Mouse (Mus musculus) limb, embryonic 10.5 days (tissue): Measurements from ENCODE around the gene Ptpro. TPM values are rescaled to one million over a fixed set of nuclear protein-coding genes. Genes with fewer than 3 reads are reported as not detected.

Experiments used
- DNase-seq: peaks from one replicate; pipeline ENCODE4 v3.0.0-alpha.2; 2017; ENCODE audit warnings: low spot score
- H3K27ac ChIP-seq: fragments of 300-500 bp; sonication (generic); 2 replicates; pipeline ENCODE4 v1.5.1; 2016; ENCODE audit warnings: mild to moderate bottlenecking
- H3K27me3 ChIP-seq: fragments of 300-500 bp; sonication (generic); 2 replicates; pipeline ENCODE4 v1.6.1; 2016; ENCODE audit warnings: low read depth, mild to moderate bottlenecking; ENCODE audit not compliant: poor library complexity, severe bottlenecking
- H3K36me3 ChIP-seq: fragments of 300-500 bp; sonication (generic); 2 replicates; pipeline ENCODE4 v1.6.1; 2016; ENCODE audit warnings: mild to moderate bottlenecking, moderate library complexity
- H3K4me1 ChIP-seq: fragments of 300-500 bp; sonication (generic); 2 replicates; pipeline ENCODE4 v1.6.1; 2016
- H3K4me3 ChIP-seq: fragments of 300-500 bp; sonication (generic); 2 replicates; pipeline ENCODE4 v1.5.1; 2016; ENCODE audit warnings: mild to moderate bottlenecking, moderate library complexity
- H3K9me3 ChIP-seq: fragments of 300-500 bp; sonication (generic); replicated peaks from 2 replicates; pipeline ENCODE4 v1.6.1; 2016; ENCODE audit warnings: mild to moderate bottlenecking
- WGBS: fragments of 180-500 bp; shearing (Covaris S2); methylation state at CpG from one replicate; pipeline ENCODE4 v1.1.7; 2016; 5-methylcytosine and 5-hydroxymethylcytosine counted together
- polyA plus RNA-seq: library from polyadenylated mRNA; unstranded; fragments of >200 nt; fragmentation: Nextera tagmentation; extraction: Ambion mirVana; gene quantifications from 2 replicates; pipeline ENCODE4 v1.2.1, GENCODE M21; 2016

Gene Ptpro
- 0.10 and 0.24 TPM in 2 replicates for polyA plus RNA-seq

DNA sequence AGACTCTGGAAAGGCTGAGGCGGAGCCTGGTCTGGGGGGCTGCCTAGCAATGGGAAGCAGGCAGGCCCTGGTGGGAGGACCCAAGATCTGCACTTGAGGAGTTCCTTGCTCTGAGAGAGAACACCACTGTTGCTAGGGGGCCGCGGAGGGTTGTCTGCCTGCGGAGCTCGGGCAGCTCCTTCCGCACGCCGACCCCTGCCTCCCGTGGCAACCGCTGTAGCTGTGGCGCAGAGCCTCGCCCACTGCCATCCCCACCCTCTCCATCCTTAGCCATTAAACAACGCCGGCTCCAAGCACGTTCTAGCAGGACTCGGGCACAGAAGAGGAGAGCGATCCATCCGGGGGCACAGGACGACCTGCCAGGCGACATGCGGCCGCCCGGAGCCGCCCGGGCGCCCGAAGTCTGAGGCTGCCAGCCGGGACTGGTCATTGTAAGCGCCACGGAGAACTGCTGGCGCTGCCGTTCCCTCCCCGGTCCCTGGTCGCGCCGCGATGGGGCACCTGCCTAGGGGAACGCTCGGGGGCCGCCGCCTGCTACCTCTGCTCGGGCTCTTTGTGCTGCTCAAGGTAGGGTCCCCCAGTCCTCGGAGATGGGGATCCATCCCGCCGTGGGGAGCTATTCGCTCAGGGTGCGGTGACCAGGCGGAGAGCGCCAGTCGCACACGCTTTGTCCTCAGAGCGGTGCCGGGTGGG lies at the start of gene Ptpro:
TSS of gene Ptpro (plus strand) at position 126 of the 693 bp plus-strand sequence.
- Histone ChIP-seq H3K4me1 (peaks cover 11% of the 10 kb centered on the region), H3K27ac (no peak within 1 kb of the TSS), H3K4me3 (peak within 1 kb of the TSS; percentile 48), H3K36me3 (no peaks in the 10 kb centered on the region), H3K9me3 (no peaks in the 10 kb centered on the region), H3K27me3 (peaks cover 47% of the 10 kb centered on the region)
- WGBS = under 1% methylated on average over 53 of the region's 53 CpGs
- DNase-seq = peak; percentile 58

DNA sequence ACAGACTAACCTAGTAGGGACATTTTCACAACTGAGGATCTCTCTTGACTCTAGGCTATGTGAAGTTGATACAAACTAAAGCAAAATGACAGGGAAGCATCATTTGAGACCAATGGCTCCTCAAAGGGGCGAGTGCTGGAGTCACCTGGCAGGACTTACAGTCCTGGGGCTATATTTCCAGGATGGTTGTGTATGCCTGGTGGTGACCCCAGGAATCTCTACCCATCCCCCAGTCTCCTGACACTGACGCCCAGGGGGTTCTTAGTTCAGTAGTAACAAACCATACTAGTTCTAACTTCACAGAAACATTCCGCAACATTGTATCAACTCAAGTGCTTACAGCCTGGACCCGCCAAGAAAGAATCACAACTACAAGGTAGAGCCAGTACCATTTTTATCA lies 49.5 kb upstream of the Ptpro start:
- Histone ChIP-seq H3K4me3 (no peak overlapping the region), H3K4me1 (no peaks in the 10 kb centered on the region), H3K36me3 (no peaks in the 10 kb centered on the region), H3K9me3 (no peaks in the 10 kb centered on the region), H3K27ac (no peak overlapping the region), H3K27me3 (no peaks in the 10 kb centered on the region)
- peak; percentile 11 for DNase-seq
- WGBS = 93% methylated on average over 4 of the region's 4 CpGs

DNA sequence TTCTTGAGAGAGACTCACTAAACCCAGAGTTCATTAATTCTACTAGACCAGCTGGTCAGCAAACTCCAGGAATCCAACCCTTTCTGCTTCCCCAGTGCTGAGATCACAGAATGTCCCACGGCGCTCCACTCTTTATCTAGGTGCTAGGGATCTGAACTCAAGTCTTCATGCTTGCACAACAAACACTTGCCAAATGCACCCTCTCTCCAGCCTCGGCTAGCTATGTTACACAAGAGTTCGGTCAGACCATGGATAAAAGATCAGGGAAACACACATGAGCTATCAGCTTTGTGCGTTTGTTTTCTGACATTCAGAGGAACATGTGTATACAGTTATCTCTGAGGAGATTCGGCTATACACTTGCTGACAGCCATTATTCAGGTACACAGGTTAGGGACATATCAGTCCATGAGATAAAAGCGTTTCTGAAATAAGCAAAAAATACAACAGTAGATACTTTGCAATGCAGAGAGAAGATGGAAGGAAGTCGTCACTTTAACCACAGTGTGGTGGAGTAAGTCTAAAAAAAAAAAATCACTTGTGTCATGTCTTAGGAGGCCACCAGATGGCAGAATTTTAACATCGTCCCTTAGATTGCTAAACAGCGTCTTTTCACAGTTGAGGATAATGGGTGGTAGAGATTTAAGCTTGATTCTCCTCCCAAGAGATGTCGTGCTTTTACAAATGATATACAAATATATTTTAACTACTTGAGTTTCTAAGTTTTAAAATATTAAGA lies 46.3 kb upstream of the Ptpro start:
- H3K4me1 ChIP-seq = no peaks in the 10 kb centered on the region
- H3K27ac ChIP-seq = no peak overlapping the region
- H3K9me3 ChIP-seq = no peaks in the 10 kb centered on the region
- 68% methylated on average over 11 of the region's 11 CpGs for WGBS
- H3K4me3 ChIP-seq = no peak overlapping the region
- no peaks in the 10 kb centered on the region for H3K27me3 ChIP-seq
- H3K36me3 ChIP-seq = no peaks in the 10 kb centered on the region
- DNase-seq = peak; percentile 25

DNA sequence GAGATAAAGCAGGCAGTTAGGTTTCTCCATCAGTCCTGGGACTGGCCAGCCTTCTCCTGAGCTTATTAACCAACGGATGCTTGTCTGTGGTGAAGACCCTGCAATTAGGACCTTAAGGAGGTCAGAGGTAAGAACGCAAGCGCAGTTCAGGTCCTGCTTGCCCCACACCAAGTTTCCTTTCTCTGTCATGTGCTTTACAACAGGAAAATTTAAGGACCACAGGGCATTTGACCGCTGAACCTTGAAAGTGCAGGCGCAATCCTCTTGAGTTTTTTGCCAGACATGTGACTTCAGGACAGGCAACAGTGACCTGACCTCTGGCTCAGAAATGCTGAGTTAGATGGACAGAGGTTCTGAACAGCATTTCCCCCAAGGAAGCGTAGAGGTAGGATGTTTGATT lies 45.0 kb upstream of the Ptpro start:
- no peaks in the 10 kb centered on the region for H3K9me3 ChIP-seq
- no peaks in the 10 kb centered on the region for H3K27me3 ChIP-seq
- peak; percentile 28 for DNase-seq
- H3K36me3 ChIP-seq = no peaks in the 10 kb centered on the region
- no peak overlapping the region for H3K4me3 ChIP-seq
- H3K27ac ChIP-seq = no peak overlapping the region
- WGBS = 91% methylated on average over 6 of the region's 6 CpGs
- no peaks in the 10 kb centered on the region for H3K4me1 ChIP-seq

DNA sequence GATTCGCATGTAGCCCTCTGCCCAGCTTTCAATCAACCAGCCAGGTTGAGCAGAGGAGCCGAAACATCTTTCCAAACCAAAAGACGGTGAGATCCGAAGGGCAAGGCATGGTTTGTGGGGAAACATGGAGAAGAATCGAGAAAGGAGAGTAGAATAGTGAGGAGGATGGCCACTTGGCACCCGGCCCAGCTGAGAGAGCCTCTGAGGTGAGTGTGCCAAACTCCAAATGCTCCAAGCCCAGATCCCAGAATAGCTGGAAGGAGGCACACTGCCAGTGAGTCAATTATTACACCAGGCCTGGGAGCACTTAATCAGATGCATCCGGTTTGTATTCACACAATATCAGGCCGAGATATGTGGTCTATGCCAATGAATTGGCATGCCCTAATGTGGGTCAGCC lies 42.1 kb upstream of the Ptpro start:
- WGBS = 91% methylated on average over 8 of the region's 8 CpGs
- Histone ChIP-seq H3K4me1 (no peaks in the 10 kb centered on the region), H3K27me3 (no peaks in the 10 kb centered on the region), H3K36me3 (no peaks in the 10 kb centered on the region), H3K9me3 (no peaks in the 10 kb centered on the region), H3K27ac (no peak overlapping the region), H3K4me3 (no peak overlapping the region)
- DNase-seq = peak; percentile 23

DNA sequence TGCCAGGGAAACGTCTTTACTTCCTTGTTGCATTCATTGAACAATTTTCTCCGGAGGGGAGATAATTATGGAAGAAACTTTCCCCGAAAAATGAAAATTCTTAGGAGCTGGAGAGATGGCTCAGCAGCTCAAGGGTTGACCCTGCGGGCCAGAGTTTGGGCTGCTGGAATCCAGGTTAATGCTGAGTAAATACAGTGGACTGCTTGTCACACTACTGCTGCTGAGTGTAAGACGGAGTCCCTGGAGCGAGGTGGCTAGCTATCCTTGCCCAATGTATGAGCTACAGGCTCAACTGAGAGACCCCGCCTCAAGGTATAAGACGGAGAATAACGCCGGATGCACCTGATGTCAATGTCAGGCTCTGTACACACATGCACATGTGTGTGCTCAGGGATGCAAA lies 41.1 kb upstream of the Ptpro start:
- Histone ChIP-seq H3K36me3 (no peaks in the 10 kb centered on the region), H3K27ac (no peak overlapping the region), H3K4me3 (no peak overlapping the region), H3K27me3 (no peaks in the 10 kb centered on the region), H3K4me1 (no peaks in the 10 kb centered on the region), H3K9me3 (no peaks in the 10 kb centered on the region)
- no peak for DNase-seq
- 93% methylated on average over 10 of the region's 10 CpGs for WGBS

DNA sequence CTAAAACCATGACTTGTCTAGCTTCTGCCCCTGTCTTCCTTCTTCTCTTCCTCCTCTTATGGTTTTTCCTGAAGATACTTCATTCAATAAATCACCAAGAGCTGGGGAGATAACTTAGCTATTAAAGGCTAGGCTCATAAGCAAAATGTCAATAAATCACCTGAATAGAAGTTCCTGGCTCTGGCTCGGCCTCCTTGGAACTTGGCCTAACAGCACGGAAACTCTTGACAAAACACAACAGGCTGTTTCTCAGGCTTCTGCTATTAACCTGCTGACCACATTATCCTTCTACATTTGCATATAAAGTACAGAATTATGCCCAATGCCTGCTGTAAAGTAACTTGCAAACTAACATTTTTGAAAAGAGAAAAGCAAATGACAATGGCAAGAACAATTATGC lies 40.7 kb upstream of the Ptpro start:
- H3K36me3 ChIP-seq = no peaks in the 10 kb centered on the region
- no peak overlapping the region for H3K4me3 ChIP-seq
- H3K27ac ChIP-seq = no peak overlapping the region

DNA sequence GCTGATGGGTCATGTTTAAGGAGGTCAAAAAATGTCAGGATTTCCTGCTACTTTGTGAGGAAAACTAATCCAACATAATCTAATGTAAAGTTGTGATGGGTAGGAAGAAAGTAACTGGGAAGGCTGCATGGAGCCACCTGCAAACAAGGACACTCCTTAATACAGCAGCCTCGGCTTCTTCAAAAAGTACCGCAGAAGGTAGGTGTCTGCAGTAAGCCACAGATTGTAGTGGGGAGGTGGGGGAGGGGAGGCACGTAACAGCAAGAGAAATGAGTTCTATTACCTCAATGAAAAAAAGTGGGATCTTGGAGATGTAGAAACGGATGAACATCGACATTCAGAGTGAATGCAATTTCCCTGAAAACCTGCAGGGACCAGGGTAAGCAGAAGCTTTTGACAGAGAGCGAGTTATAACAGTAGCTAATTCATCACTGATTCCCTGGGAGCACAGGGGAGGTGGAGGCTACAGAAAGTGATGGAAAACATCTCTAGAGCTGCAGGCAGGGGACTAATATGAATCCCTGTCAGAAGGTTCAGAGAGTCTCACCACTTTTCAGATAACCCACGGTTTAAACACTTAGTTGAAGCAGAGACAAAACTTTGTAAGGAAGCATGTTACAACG lies 34.2 kb upstream of the Ptpro start:
- 80% methylated on average over 8 of the region's 8 CpGs for WGBS

More for the DNA sequence above, 40.7 kb upstream of the Ptpro start:
- DNase-seq = no peak
- Histone ChIP-seq H3K4me1 (no peaks in the 10 kb centered on the region), H3K9me3 (no peaks in the 10 kb centered on the region), H3K27me3 (no peaks in the 10 kb centered on the region)
- 92% methylated on average over 2 of the region's 2 CpGs for WGBS

DNA sequence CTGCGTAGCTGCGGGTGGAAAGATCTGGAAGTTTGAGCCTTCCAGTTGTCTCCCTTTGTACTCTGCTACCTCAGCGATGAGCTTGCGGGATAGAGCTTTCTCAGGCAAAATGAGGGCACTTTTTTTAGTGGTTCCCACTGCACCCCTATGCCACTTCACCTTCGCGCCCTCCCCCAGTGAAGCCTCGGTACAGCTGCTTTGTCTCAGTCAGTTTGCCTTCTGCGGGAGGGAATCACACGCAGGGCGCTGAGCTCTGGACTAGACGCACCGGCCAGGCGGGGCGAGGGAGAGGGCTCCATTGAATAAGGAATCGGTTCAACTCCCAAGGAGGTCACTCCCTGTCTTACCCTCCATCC lies 746 bp downstream of the Ptpro start:
- no peaks in the 10 kb centered on the region for H3K36me3 ChIP-seq
- no peaks in the 10 kb centered on the region for H3K9me3 ChIP-seq
- DNase-seq = peak; percentile 35
- WGBS = 2% methylated on average over 15 of the region's 15 CpGs
- no peak overlapping the region for H3K27ac ChIP-seq
- H3K4me3 ChIP-seq = peak overlapping the region; percentile 48
- H3K27me3 ChIP-seq = peaks cover 47% of the 10 kb centered on the region
- H3K4me1 ChIP-seq = peaks cover 11% of the 10 kb centered on the region

More for the DNA sequence above, 34.2 kb upstream of the Ptpro start:
- H3K4me1 ChIP-seq = no peaks in the 10 kb centered on the region
- H3K27ac ChIP-seq = no peak overlapping the region
- no peaks in the 10 kb centered on the region for H3K36me3 ChIP-seq
- DNase-seq = no peak
- H3K4me3 ChIP-seq = no peak overlapping the region
- H3K9me3 ChIP-seq = no peaks in the 10 kb centered on the region
- H3K27me3 ChIP-seq = no peaks in the 10 kb centered on the region

DNA sequence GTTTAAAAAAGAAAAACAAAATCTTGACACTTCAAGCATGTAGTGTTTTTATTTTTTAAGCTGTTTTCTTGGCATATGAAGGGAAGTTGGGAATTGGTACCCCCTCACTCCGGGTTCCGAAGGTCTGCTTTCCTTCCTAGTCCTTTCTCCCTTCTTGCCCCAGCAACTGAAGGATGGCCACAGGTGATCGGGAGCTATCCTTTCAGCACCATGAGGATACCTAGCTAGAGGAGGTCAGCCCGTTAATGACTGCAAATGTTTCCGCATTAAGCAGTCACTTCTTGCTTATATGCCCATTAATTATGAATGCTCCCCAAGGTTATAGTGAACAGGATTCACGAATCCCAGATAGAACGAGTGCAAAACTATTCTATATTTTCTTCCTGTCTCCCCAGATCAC lies 1.3 kb downstream of the Ptpro start:
- Histone ChIP-seq H3K36me3 (no peaks in the 10 kb centered on the region), H3K27me3 (peaks cover 47% of the 10 kb centered on the region), H3K4me3 (no peak overlapping the region), H3K9me3 (no peaks in the 10 kb centered on the region), H3K4me1 (peaks cover 11% of the 10 kb centered on the region), H3K27ac (no peak overlapping the region)
- DNase-seq = peak; percentile 50
- WGBS = 13% methylated on average over 7 of the region's 7 CpGs

DNA sequence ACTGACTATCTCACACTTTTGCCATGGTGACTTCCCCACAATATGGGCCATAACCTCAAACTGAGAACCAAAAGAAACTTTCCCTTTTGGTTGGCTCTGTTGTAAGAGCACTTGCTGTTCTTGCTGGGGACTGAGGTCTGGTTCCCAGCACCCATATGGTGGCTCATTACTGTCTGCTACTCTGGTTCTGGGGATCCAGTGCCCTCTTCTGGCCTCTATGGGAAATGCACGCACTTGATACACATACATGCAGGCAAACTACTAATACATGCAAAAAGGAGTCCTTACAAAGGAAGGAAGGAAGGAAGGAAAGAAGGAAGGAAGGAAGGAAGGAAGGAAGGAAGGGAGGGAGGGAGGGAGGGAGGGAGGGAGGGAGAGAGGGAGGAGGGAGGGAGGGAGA lies 8.9 kb downstream of the Ptpro start:
- 100% methylated on average over 1 of the region's 1 CpGs for WGBS
- Histone ChIP-seq H3K27me3 (no peaks in the 10 kb centered on the region), H3K36me3 (no peaks in the 10 kb centered on the region), H3K4me3 (no peak overlapping the region), H3K9me3 (no peaks in the 10 kb centered on the region), H3K27ac (no peak overlapping the region), H3K4me1 (no peaks in the 10 kb centered on the region)
- DNase-seq = no peak

DNA sequence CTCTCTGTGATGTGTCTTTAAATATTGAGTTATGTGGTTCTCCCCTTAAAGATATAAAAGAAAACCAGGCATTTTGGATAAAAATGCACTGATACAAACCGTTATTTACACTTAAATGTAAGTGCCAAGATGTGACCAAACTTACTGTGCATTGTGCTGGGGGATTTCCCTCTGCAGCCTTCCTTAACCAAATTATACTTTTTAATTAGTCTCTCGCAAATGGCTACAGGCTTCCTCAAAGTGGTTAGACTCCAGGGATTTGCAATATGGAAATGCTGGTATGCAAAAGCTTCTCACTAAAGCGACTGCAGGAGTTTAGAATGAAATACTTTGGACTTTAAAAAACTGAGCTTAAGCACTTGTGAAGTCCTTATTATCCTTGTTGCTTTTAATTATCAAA lies 10.0 kb downstream of the Ptpro start:
- no peak overlapping the region for H3K4me3 ChIP-seq
- H3K9me3 ChIP-seq = no peaks in the 10 kb centered on the region
- H3K36me3 ChIP-seq = no peaks in the 10 kb centered on the region
- H3K27ac ChIP-seq = no peak overlapping the region
- no peaks in the 10 kb centered on the region for H3K4me1 ChIP-seq
- 66% methylated on average over 3 of the region's 3 CpGs for WGBS
- no peak for DNase-seq
- H3K27me3 ChIP-seq = no peaks in the 10 kb centered on the region

DNA sequence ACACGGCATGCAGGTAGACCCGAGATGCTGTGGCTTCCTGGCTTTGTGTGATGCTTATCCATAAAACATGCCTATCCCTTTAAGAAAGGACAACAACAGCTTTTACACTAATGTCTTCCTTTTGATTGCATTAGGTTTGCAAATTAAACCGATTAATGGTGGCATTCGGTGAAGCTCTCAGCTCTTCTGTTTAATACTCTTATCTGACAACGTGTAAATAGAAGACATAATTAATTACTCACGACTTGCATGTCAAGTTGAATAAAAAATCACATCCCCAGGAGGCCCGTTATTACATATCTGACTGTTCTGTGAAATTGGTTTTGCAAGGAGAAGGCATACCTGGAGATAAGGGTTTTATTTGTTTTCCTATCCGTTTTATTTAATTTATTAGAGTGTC lies 15.9 kb downstream of the Ptpro start:
- Histone ChIP-seq H3K4me1 (no peaks in the 10 kb centered on the region), H3K27ac (no peak overlapping the region), H3K9me3 (no peaks in the 10 kb centered on the region), H3K27me3 (no peaks in the 10 kb centered on the region), H3K36me3 (no peaks in the 10 kb centered on the region), H3K4me3 (no peak overlapping the region)
- no peak for DNase-seq
- 86% methylated on average over 8 of the region's 8 CpGs for WGBS
